Mouse (Mus musculus) c-Kit-positive CD71-positive TER-119-negative erythroid progenitor cells, embryonic 14.5 days (primary cell): ENCODE results near the gene Kirrel.

ENCODE experiments used
- DNase-seq: peaks from one replicate; pipeline ENCODE4 v3.0.0-alpha.2; 2013; ENCODE audit warnings: low read depth

Kirrel gene

GRCm38 (mm10) chr3:87167621-87168020 is 6.9 kb downstream of the Kirrel start:
- DNase-seq = no peak

- DNase-seq = no peak
Measured at GRCm38 (mm10) chr3:87165291-87165881, 9.2 kb downstream of the Kirrel start.

GRCm38 (mm10) chr3:87164099-87164815 is 10.3 kb downstream of the Kirrel start:
- DNase-seq = no peak

GRCm38 (mm10) chr3:87163116-87163515 is 11.4 kb downstream of the Kirrel start:
- no peak for DNase-seq

- DNase-seq = no peak
Measured at GRCm38 (mm10) chr3:87162380-87162779, 12.2 kb downstream of the Kirrel start.

GRCm38 (mm10) chr3:87161601-87162000 is 12.9 kb downstream of the Kirrel start:
- DNase-seq = no peak

GRCm38 (mm10) chr3:87160819-87161509 is 13.6 kb downstream of the Kirrel start:
- DNase-seq = no peak

GRCm38 (mm10) chr3:87159190-87159589 is 15.4 kb downstream of the Kirrel start:
- no peak for DNase-seq

GRCm38 (mm10) chr3:87157767-87158291 is 16.7 kb downstream of the Kirrel start:
- no peak for DNase-seq

- DNase-seq = no peak
Measured at GRCm38 (mm10) chr3:87157297-87157696, 17.2 kb downstream of the Kirrel start.

- DNase-seq = no peak
Measured at GRCm38 (mm10) chr3:87154398-87155287, 19.9 kb downstream of the Kirrel start.

GRCm38 (mm10) chr3:87153038-87153437 is 21.5 kb downstream of the Kirrel start:
- DNase-seq = no peak

- DNase-seq = no peak
Measured at GRCm38 (mm10) chr3:87152111-87152738, 22.3 kb downstream of the Kirrel start.

- no peak for DNase-seq
Measured at GRCm38 (mm10) chr3:87151294-87151826, 23.2 kb downstream of the Kirrel start.

- no peak for DNase-seq
Measured at GRCm38 (mm10) chr3:87150689-87151244, 23.8 kb downstream of the Kirrel start.

GRCm38 (mm10) chr3:87150056-87150688 is 24.4 kb downstream of the Kirrel start:
- no peak for DNase-seq

- DNase-seq = no peak
Measured at GRCm38 (mm10) chr3:87149425-87149824, 25.1 kb downstream of the Kirrel start.

- no peak for DNase-seq
Measured at GRCm38 (mm10) chr3:87144476-87145240, 29.9 kb downstream of the Kirrel start.

GRCm38 (mm10) chr3:87140284-87140683 is 34.3 kb downstream of the Kirrel start:
- DNase-seq = no peak

- DNase-seq = no peak
Measured at GRCm38 (mm10) chr3:87136782-87137181, 37.8 kb downstream of the Kirrel start.
